Mouse (Mus musculus): ENCODE measurements around the gene Serpina1e.

DNA sequence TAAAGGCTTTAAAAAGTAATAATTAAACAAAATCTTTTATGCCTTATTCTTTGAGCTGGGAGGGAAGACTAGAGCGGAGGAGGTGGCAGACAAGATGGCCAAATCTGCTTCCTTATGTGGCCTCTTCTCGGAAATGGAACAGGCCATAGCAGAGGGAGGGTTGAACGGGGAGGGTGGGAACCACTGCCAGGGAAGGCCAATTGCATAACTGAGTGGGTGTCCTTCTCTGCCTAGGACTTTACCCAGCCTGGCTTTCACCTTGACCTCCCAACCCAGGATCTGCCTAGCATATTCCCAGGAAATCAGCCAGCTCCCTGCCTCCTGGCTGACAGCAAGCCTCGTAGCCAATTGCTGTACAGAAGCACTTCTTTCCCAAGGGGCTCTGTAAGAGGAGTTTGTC, 4.5 kb upstream of the Serpina1e start:
- TF ChIP-seq POLR2A (IDR thresholded peaks at IDR 0.05; ENCODE audit: borderline replicate concordance, extremely low read depth, low read depth, low read length) (no peak), CTCF (IDR thresholded peaks at IDR 0.05; ENCODE audit: insufficient read depth, low read length) (no peak)

Data from lung, adult 2 months (tissue).